Mouse (Mus musculus) MEL (cell line): ENCODE results near the gene Slc12a8.

ENCODE experiments used
- ELF1 ChIP-seq: IDR thresholded peaks from 2 replicates; pipeline ENCODE4 v1.6.1; 2014; ENCODE audit warnings: low read depth, mild to moderate bottlenecking, inconsistent platforms, low read length, improper control_type of control experiment, moderate library complexity
- POLR2AphosphoS2 ChIP-seq: IDR thresholded peaks from 2 replicates; pipeline ENCODE4 v1.6.1; 2011; ENCODE audit warnings: low read length, improper control_type of control experiment

DNA sequence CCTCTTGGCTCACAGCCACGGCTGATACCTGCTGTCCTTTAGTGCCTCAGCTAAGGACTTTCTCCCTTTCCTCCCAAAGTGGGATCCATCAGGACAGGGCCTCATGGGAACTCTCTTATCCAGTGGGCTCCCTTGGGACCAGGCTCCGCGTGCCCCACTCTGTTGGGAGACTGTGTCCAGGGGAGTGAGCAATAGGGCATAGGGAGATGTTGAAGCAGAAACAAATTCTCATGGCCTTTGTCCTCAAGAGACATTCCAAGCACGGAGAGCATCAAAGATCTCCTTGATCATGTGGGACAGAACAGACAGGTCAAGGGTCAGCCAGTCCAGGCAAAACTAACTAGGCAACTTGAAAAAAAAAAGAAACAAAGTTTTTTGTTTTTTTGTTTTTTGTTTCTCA, 50.6 kb downstream of the Slc12a8 start:
- TF ChIP-seq POLR2AphosphoS2 (no peak), ELF1 (no peak)
